Mouse (Mus musculus) brain, embryonic 18.5 days (tissue): Measurements from ENCODE around the gene Skint4.

Source experiments
- DNase-seq: peaks from one replicate; pipeline ENCODE4 v3.0.0-alpha.2; 2012; ENCODE audit warnings: low read depth, low spot score

Skint4 gene

GRCm38 (mm10) chr4:112071716-112072115 lies at the start of gene Skint4:
Gene Skint4 (plus strand): TSS chr4:112072016.
- DNase-seq, result no peak
